Mouse (Mus musculus) kidney, embryonic 16.5 days (tissue): ENCODE results near the gene Epha8. TPM values are rescaled to one million over a fixed set of nuclear protein-coding genes. Genes with fewer than 3 reads are reported as not detected.

Source experiments
- ATAC-seq: fragments of 200-750 bp; cut with Nextera tagmentation; 2 replicates; pipeline ENCODE4 v1.8.0; 2017; ENCODE audit warnings: moderate TSS enrichment; ENCODE audit not compliant: low FRiP score, low TSS enrichment
- H3K27ac ChIP-seq: fragments of 300-500 bp; sonication (generic); 2 replicates; pipeline ENCODE4 v1.5.1; 2014; ENCODE audit warnings: low read length
- H3K27me3 ChIP-seq: fragments of 300-500 bp; sonication (generic); 2 replicates; pipeline ENCODE4 v1.6.1; 2014; ENCODE audit warnings: low read length, control low read depth, mixed read lengths; ENCODE audit not compliant: insufficient read depth
- H3K36me3 ChIP-seq: fragments of 300-500 bp; sonication (generic); 2 replicates; pipeline ENCODE4 v1.6.1; 2014; ENCODE audit warnings: low read length, control low read depth, mixed read lengths; ENCODE audit not compliant: insufficient read depth
- H3K4me1 ChIP-seq: fragments of 300-500 bp; sonication (generic); 2 replicates; pipeline ENCODE4 v1.6.1; 2014; ENCODE audit warnings: low read length, control low read depth, mixed read lengths; ENCODE audit not compliant: insufficient read depth
- H3K4me2 ChIP-seq: fragments of 300-500 bp; sonication (generic); replicated peaks from 2 replicates; pipeline ENCODE4 v1.6.1; 2014; ENCODE audit warnings: low read depth, low read length
- H3K4me3 ChIP-seq: fragments of 300-500 bp; sonication (generic); 2 replicates; pipeline ENCODE4 v1.5.1; 2014; ENCODE audit warnings: mild to moderate bottlenecking, low read length
- H3K9ac ChIP-seq: fragments of 300-500 bp; sonication (generic); replicated peaks from 2 replicates; pipeline ENCODE4 v1.6.1; 2014; ENCODE audit warnings: low read length
- H3K9me3 ChIP-seq: fragments of 300-500 bp; sonication (generic); 2 replicates; pipeline ENCODE4 v1.6.1; 2016; ENCODE audit warnings: low read length, control low read depth
- WGBS: fragments of 180-500 bp; shearing (Covaris S2); extraction: QIAGEN DNeasy Blood & Tissue Kit; methylation state at CpG from one replicate; pipeline ENCODE4 v1.1.7; 2014; 5-methylcytosine and 5-hydroxymethylcytosine counted together
- polyA plus RNA-seq: library from polyadenylated mRNA; unstranded; fragments of >200 nt; fragmentation: Nextera tagmentation; extraction: Ambion mirVana; gene quantifications from 2 replicates; pipeline ENCODE4 v1.2.1, GENCODE M21; 2015

The Epha8 gene
- polyA plus RNA-seq, 1 experiment from 2014 or later, result 0.50 TPM

DNA sequence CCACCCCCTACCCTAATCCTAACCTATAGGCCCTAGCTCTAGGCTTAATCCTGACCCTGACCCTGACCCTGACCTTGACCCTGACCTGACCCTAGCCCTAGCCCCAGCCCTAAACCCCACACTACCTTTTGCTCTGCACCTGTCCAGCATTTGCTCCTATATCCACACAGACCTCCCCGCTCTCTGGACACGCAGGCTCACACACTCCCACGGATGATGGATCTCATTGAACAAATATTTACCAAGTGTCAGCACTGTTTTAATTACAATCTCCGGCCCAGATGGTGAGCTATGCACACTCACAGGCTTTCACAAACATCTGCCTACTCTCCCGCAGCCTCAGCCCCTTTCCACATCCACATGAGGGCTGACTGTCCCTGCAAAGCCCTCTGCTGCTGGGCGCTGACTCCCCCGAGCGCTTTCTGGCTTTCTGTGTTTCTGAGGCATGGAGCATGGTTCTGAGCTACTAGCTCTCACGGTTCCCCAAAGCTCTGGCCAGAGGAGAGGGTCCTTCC lies 58.5 kb downstream of the Epha8 start:
- no peak for ATAC-seq
- WGBS, result 38% methylated on average over 9 of the region's 9 CpGs

DNA sequence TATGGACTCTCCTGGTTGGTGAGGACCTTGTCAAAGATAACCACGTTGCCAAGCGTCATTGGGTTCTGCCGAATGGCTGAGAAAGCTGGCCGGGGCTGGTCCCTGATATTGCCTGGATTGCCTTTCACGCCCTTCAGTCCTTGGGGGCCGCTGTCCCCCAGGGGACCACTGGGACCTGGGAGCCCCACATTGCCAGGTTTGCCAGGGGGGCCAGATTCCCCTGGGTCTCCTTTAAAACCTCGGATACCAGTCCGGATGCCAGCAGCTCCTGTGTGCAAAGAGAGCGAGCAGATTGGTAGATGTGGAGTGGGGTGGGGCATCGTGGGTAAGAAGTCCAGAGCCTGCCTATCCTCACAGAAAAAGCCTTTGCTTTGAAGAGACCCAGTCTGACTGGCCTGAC lies 60.2 kb downstream of the Epha8 start:
- ATAC-seq, result no peak
- Histone ChIP-seq H3K36me3 (no peaks in the 10 kb centered on the region), H3K27me3 (peaks cover 28% of the 10 kb centered on the region), H3K4me3 (no peak overlapping the region), H3K9ac (no peak overlapping the region), H3K27ac (no peak overlapping the region), H3K4me2 (no peak overlapping the region), H3K9me3 (no peaks in the 10 kb centered on the region), H3K4me1 (0 out of 2 replicates have a peak, but pooled peaks cover 5% of the 10 kb centered on the region)
- WGBS, result 32% methylated on average over 10 of the region's 10 CpGs

More for the DNA sequence above, 58.5 kb downstream of the Epha8 start:
- H3K9ac ChIP-seq, result no peak overlapping the region
- H3K4me3 ChIP-seq, result no peak overlapping the region
- H3K4me2 ChIP-seq, result no peak overlapping the region
- 0 out of 2 replicates have a peak, but pooled peaks cover 5% of the 10 kb centered on the region for H3K4me1 ChIP-seq
- H3K27ac ChIP-seq, result no peak overlapping the region
- H3K27me3 ChIP-seq, result peaks cover 28% of the 10 kb centered on the region
- H3K9me3 ChIP-seq, result no peaks in the 10 kb centered on the region
- H3K36me3 ChIP-seq, result no peaks in the 10 kb centered on the region

GRCm38 (mm10) chr4:136895861-136896260 lies 60.8 kb downstream of the Epha8 start:
- Histone ChIP-seq H3K4me3 (no peak overlapping the region), H3K36me3 (no peaks in the 10 kb centered on the region), H3K9ac (no peak overlapping the region), H3K4me1 (0 out of 2 replicates have a peak, but pooled peaks cover 5% of the 10 kb centered on the region), H3K27ac (no peak overlapping the region), H3K4me2 (no peak overlapping the region), H3K27me3 (peaks cover 31% of the 10 kb centered on the region), H3K9me3 (no peaks in the 10 kb centered on the region)
- WGBS, result 2% methylated on average over 15 of the region's 15 CpGs
- ATAC-seq, result no peak

- no peak overlapping the region for H3K27ac ChIP-seq
- H3K9ac ChIP-seq, result no peak overlapping the region
- H3K4me2 ChIP-seq, result no peak overlapping the region
- 75% methylated on average over 4 of the region's 4 CpGs for WGBS
- H3K27me3 ChIP-seq, result peaks cover 31% of the 10 kb centered on the region
- 0 out of 2 replicates have a peak, but pooled peaks cover 5% of the 10 kb centered on the region for H3K4me1 ChIP-seq
- no peak for ATAC-seq
- H3K9me3 ChIP-seq, result no peaks in the 10 kb centered on the region
- no peak overlapping the region for H3K4me3 ChIP-seq
- no peaks in the 10 kb centered on the region for H3K36me3 ChIP-seq
Measured at GRCm38 (mm10) chr4:136894821-136895220, 61.8 kb downstream of the Epha8 start.

DNA sequence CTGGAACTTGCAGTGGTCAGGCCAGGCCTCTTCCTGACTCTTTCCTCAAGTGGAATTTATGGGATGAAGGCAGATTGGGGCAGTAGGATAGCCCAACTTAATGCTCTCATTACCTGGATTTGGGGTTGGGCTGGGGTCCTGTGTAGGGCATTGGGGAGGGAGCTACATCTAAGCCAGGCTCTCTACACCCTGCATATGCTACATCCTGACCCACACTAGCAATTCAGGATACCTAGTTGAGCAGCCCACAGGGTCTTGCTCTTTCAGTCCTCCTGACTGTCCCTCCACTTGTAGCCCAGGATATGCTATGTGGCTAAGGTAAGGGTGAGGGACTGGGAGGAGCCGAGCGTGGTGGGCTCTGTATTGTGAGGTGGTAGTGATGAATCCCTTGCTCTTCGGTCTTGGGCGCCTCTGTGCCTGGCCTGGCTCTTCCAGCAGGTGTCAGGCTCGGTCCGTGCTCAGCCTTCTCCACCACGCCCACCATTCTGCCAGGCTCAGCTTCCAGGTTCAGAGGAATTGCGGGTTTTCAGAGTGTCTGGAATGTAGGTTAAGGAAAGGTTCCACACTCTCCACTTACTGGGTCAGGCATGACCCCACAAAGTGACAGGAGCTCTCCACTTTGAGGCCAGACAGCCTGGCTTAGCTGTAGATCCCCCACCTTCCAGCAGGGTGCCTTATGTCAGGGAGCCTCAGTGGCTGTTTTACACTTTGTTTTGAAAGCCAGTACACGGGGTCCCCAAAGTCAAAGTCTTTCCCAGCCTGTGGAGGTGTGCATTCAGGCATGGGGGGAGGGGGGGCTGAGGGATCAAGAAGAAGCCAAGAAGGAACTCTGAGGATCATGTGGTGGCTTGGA lies 62.7 kb downstream of the Epha8 start:
- H3K9ac ChIP-seq, result no peak overlapping the region
- H3K4me2 ChIP-seq, result no peak overlapping the region
- 0 out of 2 replicates have a peak, but pooled peaks have one; percentile 55 for ATAC-seq
- no peaks in the 10 kb centered on the region for H3K36me3 ChIP-seq
- peaks cover 31% of the 10 kb centered on the region for H3K27me3 ChIP-seq
- no peak overlapping the region for H3K27ac ChIP-seq
- no peaks in the 10 kb centered on the region for H3K9me3 ChIP-seq
- 0 out of 2 replicates have a peak, but pooled peaks cover 5% of the 10 kb centered on the region for H3K4me1 ChIP-seq
- no peak overlapping the region for H3K4me3 ChIP-seq
- 4% methylated on average over 9 of the region's 9 CpGs for WGBS

DNA sequence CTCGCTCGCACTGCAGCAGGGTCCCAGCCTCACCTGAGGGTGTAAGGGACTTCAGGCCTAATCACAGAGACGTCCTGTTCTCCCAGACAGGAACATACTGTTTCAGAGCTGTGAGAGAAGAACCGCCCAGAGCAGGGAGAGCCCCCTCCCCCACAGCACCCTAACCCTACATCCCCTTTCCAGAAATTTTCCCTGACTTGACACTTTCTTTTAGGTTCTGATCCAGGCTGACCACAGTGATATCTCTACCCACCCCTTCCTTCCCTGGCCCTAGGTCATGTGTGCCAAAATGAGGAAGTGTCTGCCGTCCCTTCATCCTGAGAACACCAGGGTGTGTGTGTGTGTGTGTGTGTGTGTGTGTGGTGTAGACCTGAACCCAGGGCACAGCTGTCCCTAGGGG lies 63.8 kb downstream of the Epha8 start, which contains the start of gene C1qc:
C1qc (minus strand) TSS at position 255 of the 400 bp plus-strand sequence.
- Histone ChIP-seq H3K27ac (no peak within 1 kb of the TSS), H3K4me1 (0 out of 2 replicates have a peak, but pooled peaks cover 5% of the 10 kb centered on the region), H3K36me3 (no peaks in the 10 kb centered on the region), H3K9me3 (no peaks in the 10 kb centered on the region), H3K27me3 (peaks cover 31% of the 10 kb centered on the region), H3K4me3 (no peak within 1 kb of the TSS), H3K9ac (no peak within 1 kb of the TSS), H3K4me2 (no peak within 1 kb of the TSS)
- no peak for ATAC-seq
- 55% methylated on average over 5 of the region's 5 CpGs for WGBS

DNA sequence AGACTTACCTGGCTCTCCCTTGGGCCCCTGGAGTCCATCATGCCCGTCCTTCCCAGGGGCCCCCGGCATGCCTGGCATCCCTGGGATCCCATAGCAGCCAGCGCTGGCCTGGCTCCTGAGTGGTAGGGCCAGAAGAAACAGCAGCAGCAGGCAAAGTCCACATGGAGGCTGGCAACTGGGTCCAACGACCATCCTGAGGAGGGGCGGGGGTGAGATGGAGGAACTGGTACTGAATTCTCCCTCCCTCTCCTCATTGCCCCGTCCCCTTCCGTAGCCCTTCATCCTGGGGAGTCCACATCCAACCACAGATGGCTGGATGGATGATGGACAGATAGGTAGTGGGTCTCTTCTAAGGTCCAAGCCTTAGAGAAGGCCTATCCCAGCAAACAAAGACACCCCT lies 64.2 kb downstream of the Epha8 start:
- Histone ChIP-seq H3K4me1 (0 out of 2 replicates have a peak, but pooled peaks cover 5% of the 10 kb centered on the region), H3K27me3 (peaks cover 31% of the 10 kb centered on the region)
- no peak for ATAC-seq

DNA sequence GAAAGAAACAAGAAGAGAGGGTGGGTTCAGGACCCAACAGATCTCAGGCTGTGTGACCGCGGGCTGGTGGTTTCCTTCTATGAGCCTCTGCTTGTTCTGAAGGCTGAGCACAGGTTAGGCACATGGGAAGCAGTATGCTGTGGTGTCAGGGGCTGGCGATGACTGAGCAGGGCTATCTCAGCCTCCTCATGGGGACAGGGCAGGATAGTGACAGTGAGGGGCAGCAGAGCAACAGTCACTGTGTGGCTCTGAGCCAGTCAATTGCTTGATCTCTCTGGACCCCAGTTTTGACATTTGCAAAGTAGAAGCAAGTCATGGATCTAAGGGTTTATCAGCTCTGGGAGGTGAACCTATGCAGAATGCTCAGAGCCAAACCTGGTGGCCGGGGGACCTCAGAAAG lies 65.5 kb downstream of the Epha8 start:
- H3K4me2 ChIP-seq, result no peak overlapping the region
- ATAC-seq, result no peak
- no peaks in the 10 kb centered on the region for H3K9me3 ChIP-seq
- 85% methylated on average over 4 of the region's 4 CpGs for WGBS
- H3K9ac ChIP-seq, result no peak overlapping the region
- no peak overlapping the region for H3K27ac ChIP-seq
- H3K4me3 ChIP-seq, result no peak overlapping the region
- H3K4me1 ChIP-seq, result 0 out of 2 replicates have a peak, but pooled peaks cover 4% of the 10 kb centered on the region
- H3K27me3 ChIP-seq, result peaks cover 19% of the 10 kb centered on the region
- H3K36me3 ChIP-seq, result no peaks in the 10 kb centered on the region

More for the DNA sequence above, 64.2 kb downstream of the Epha8 start:
- 63% methylated on average over 7 of the region's 7 CpGs for WGBS
- Histone ChIP-seq H3K9me3 (no peaks in the 10 kb centered on the region), H3K4me3 (no peak overlapping the region), H3K36me3 (no peaks in the 10 kb centered on the region), H3K4me2 (no peak overlapping the region), H3K9ac (no peak overlapping the region), H3K27ac (no peak overlapping the region)

DNA sequence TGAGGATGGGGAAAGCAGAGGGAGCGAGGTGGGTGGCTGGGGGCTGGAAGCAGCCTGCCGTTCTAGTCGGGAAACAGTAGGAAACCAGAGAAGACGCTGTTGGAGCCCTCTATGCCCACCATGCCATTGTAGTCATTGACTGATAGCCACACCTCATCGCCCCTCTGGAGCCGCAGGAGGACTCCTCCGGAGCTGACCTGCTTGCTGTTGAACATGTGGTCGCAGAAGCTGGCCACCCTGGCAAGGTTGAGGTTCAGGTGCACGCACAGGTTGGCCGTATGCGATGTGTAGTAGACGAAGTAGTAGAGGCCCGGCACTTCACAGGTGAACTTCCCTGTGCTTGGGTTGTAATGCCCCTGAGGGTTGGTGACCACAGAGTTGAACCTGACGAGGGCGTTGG lies 66.6 kb downstream of the Epha8 start:
- H3K27me3 ChIP-seq, result peaks cover 10% of the 10 kb centered on the region
- no peak overlapping the region for H3K27ac ChIP-seq
- H3K4me1 ChIP-seq, result no peaks in the 10 kb centered on the region
- WGBS, result 79% methylated on average over 15 of the region's 15 CpGs
- no peaks in the 10 kb centered on the region for H3K36me3 ChIP-seq
- H3K9ac ChIP-seq, result no peak overlapping the region
- no peak overlapping the region for H3K4me2 ChIP-seq
- no peak overlapping the region for H3K4me3 ChIP-seq
- no peaks in the 10 kb centered on the region for H3K9me3 ChIP-seq
- ATAC-seq, result no peak

DNA sequence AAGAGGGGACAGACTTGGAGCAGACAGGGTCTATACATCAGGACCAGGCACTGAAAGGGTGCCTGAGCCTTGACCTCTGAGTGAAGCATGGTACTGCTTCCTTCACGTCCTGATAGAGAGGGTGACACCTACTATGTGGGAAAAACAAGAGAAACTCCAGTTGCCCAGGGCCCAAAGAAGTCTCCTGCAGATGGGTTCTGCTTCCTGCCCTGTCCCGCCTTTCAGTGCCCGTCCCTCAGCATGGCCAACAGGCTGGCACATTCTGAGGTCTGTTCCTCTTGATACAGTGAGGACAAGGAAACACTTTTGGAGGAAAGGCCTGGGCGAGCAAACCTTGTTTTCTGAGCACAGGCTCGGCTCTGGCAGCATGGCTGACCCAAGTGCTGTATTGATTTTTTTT lies 68.9 kb downstream of the Epha8 start:
- WGBS, result 60% methylated on average over 5 of the region's 5 CpGs
- Histone ChIP-seq H3K9ac (no peak overlapping the region), H3K9me3 (no peaks in the 10 kb centered on the region), H3K27me3 (0 out of 2 replicates have a peak, but pooled peaks cover 4% of the 10 kb centered on the region), H3K4me3 (no peak overlapping the region), H3K36me3 (no peaks in the 10 kb centered on the region), H3K4me2 (no peak overlapping the region), H3K27ac (no peak overlapping the region), H3K4me1 (no peaks in the 10 kb centered on the region)
- no peak for ATAC-seq
